Mouse (Mus musculus) intestine, postnatal 0 days (tissue): ENCODE measurements around the gene Eipr1. TPM values are rescaled to one million over a fixed set of nuclear protein-coding genes. Genes with fewer than 3 reads are reported as not detected.

ENCODE experiments used
- ATAC-seq: fragments of 200-750 bp; cut with Nextera tagmentation; 2 replicates; pipeline ENCODE4 v1.8.0; 2017; ENCODE audit warnings: mild to moderate bottlenecking, moderate TSS enrichment, moderate library complexity
- H3K27ac ChIP-seq: fragments of 300-500 bp; sonication (generic); 2 replicates; pipeline ENCODE4 v1.5.1; 2014; ENCODE audit warnings: mild to moderate bottlenecking, low read depth, low read length, moderate library complexity
- H3K27me3 ChIP-seq: fragments of 300-500 bp; sonication (generic); replicated peaks from 2 replicates; pipeline ENCODE4 v1.6.1; 2014; ENCODE audit warnings: low read length, mixed read lengths; ENCODE audit not compliant: control insufficient read depth, insufficient read depth
- H3K36me3 ChIP-seq: fragments of 300-500 bp; sonication (generic); 2 replicates; pipeline ENCODE4 v1.6.1; 2014; ENCODE audit warnings: mild to moderate bottlenecking, moderate library complexity; ENCODE audit not compliant: control insufficient read depth, insufficient read depth
- H3K4me1 ChIP-seq: fragments of 300-500 bp; sonication (generic); replicated peaks from 2 replicates; pipeline ENCODE4 v1.6.1; 2014; ENCODE audit warnings: antibody characterized with exemption, low read length, mixed read lengths; ENCODE audit not compliant: control insufficient read depth, insufficient read depth
- H3K4me2 ChIP-seq: fragments of 300-500 bp; sonication (generic); replicated peaks from 2 replicates; pipeline ENCODE4 v1.6.1; 2014; ENCODE audit warnings: low read depth, mild to moderate bottlenecking, moderate library complexity
- H3K4me3 ChIP-seq: fragments of 300-500 bp; sonication (generic); 2 replicates; pipeline ENCODE4 v1.5.1; 2014; ENCODE audit warnings: low read depth, low read length
- H3K9ac ChIP-seq: fragments of 300-500 bp; sonication (generic); 2 replicates; pipeline ENCODE4 v1.6.1; 2014; ENCODE audit warnings: mild to moderate bottlenecking, low read depth, low read length
- H3K9me3 ChIP-seq: fragments of 300-500 bp; sonication (generic); 2 replicates; pipeline ENCODE4 v1.6.1; 2016; ENCODE audit warnings: mixed run types; ENCODE audit not compliant: control insufficient read depth
- CTCF ChIP-seq: sonication (generic); IDR thresholded peaks from 2 replicates; pipeline ENCODE4 v1.5.1; 2016; ENCODE audit warnings: low read depth, mild to moderate bottlenecking, control low read depth, antibody characterized with exemption, moderate library complexity
- WGBS: fragments of 180-500 bp; shearing (Covaris S2); extraction: QIAGEN DNeasy Blood & Tissue Kit; methylation state at CpG from one replicate; pipeline ENCODE4 v1.1.7; 2014; 5-methylcytosine and 5-hydroxymethylcytosine counted together
- polyA plus RNA-seq: library from polyadenylated mRNA; unstranded; fragments of >200 nt; fragmentation: Nextera tagmentation; extraction: Ambion mirVana; gene quantifications from 2 replicates; pipeline ENCODE4 v1.2.1, GENCODE M21; 2015

Eipr1 gene
- polyA plus RNA-seq, 1 experiment from 2014 or later: 23.3 TPM

DNA sequence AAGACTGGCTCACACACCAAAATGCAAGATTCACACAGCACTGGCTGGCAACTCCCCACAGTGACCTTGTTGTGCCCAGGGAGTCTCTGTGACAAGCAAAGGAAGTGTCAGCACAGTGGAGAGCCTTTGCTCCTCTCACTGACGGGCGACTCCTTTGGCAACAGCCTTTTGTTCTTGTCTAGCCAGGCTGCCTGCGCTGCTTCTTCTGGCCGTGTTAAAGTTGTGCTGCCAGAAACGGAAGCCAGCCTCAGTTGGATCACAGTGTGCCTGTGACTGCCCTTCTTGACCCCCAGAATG is 108.6 kb downstream of the Eipr1 start:
- no peak for ATAC-seq
- H3K27ac ChIP-seq: no peak overlapping the region
- no peak for TF ChIP-seq CTCF
- no peak overlapping the region for H3K9ac ChIP-seq
- no peaks in the 10 kb centered on the region for H3K9me3 ChIP-seq
- peaks cover 2% of the 10 kb centered on the region; the same call in 1 of the 2 replicates for H3K36me3 ChIP-seq
- H3K27me3 ChIP-seq: no peaks in the 10 kb centered on the region
- no peak overlapping the region for H3K4me3 ChIP-seq
- H3K4me2 ChIP-seq: no peak overlapping the region
- no peaks in the 10 kb centered on the region for H3K4me1 ChIP-seq
- 82% methylated on average over 5 of the region's 5 CpGs for WGBS

DNA sequence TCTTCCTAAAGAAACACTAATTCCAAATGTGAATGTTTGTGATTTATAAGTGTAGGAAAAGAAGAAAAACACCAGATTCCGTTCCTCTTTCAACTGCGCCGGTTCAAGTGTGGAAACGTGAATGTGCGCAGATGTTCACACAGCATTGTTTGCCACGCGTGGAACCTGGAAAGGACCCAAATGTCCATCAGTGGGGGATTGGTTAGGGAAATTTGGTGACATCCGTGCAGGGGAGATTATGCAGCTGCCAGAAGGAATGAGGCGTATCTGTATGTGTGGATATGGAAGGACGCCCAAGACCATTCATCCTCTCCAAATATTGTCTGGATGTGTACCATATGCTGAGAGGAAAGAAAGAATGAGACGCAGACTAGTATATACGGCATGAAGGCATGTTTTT is 111.7 kb downstream of the Eipr1 start:
- Histone ChIP-seq H3K27me3 (no peaks in the 10 kb centered on the region), H3K4me1 (no peaks in the 10 kb centered on the region), H3K27ac (no peak overlapping the region), H3K4me2 (no peak overlapping the region), H3K9me3 (no peaks in the 10 kb centered on the region), H3K36me3 (peaks cover 24% of the 10 kb centered on the region; the same call in 1 of the 2 replicates), H3K9ac (no peak overlapping the region), H3K4me3 (no peak overlapping the region)
- ATAC-seq: no peak
- 71% methylated on average over 12 of the region's 12 CpGs for WGBS
- TF ChIP-seq CTCF: no peak

DNA sequence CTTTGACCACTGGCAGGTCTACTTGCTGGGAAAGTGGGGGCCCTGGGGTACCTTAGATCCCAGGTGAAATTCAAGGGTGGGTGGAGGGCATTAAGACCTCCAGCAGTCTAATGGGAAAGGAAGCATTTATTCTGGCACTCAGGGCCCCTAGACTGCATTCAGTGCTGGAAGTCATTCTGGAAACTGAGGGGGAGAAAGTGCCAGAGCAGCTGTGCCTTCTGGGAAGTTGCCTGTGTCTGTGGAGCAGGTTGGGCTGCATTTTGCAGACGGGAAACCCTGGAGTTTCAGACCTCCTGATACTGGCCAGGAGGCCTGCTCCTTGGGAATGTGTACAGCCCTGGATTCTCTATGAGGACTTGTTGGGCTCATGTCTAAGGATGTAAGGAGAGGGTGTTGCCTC is 114.5 kb downstream of the Eipr1 start:
- no peaks in the 10 kb centered on the region for H3K9me3 ChIP-seq
- H3K4me2 ChIP-seq: no peak overlapping the region
- no peaks in the 10 kb centered on the region for H3K27me3 ChIP-seq
- no peak for ATAC-seq
- no peak overlapping the region for H3K4me3 ChIP-seq
- no peaks in the 10 kb centered on the region for H3K4me1 ChIP-seq
- no peak for TF ChIP-seq CTCF
- H3K36me3 ChIP-seq: peaks cover 30% of the 10 kb centered on the region; the same call in 1 of the 2 replicates
- no peak overlapping the region for H3K27ac ChIP-seq
- WGBS: 65% methylated on average over 1 of the region's 1 CpGs
- H3K9ac ChIP-seq: no peak overlapping the region

DNA sequence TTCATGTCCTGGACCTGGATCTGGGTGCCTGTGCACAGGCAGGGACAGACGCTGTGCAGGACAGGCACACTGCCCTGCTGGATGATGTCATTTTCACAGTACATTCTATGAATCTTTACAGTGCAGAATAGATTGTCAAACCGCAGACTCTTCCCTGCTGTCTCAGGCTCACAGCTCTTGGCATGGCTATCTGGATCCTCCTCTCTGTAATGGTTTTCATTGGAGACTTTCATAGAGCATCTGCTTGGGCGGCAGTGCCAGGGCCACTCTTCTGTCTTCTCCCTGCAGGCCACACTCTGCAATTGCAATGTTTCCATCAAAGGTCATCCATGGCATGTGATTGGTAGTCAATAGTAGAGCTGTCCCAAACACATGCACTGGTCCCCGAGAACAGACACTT is 117.2 kb downstream of the Eipr1 start:
- Histone ChIP-seq H3K4me1 (no peaks in the 10 kb centered on the region), H3K9me3 (no peaks in the 10 kb centered on the region), H3K4me2 (no peak overlapping the region), H3K27me3 (no peaks in the 10 kb centered on the region), H3K4me3 (no peak overlapping the region), H3K27ac (no peak overlapping the region), H3K36me3 (peaks cover 30% of the 10 kb centered on the region; the same call in 1 of the 2 replicates), H3K9ac (no peak overlapping the region)
- no peak for ATAC-seq
- WGBS: 89% methylated on average over 4 of the region's 4 CpGs
- TF ChIP-seq CTCF: no peak

DNA sequence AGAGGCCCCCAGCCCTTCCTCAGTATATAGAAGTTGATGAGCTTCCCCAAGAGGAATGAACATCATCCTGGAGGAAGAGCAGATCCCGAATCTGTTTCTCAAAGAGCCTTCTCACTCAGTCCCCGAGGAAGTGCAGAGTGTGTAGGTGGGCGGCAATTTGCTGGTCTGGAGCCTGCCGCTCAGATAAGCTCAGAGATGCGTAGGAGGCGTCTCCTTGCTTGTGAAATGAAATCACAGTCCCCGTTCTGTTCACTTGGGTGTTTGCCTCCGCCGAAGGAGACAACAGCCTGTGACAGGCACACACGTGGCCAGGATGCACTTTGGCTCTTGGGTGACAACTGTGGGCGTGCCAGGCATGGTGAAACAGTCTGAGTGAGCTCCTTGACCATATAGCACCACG is 120.7 kb downstream of the Eipr1 start:
- no peak for TF ChIP-seq CTCF
- WGBS: 72% methylated on average over 12 of the region's 12 CpGs

DNA sequence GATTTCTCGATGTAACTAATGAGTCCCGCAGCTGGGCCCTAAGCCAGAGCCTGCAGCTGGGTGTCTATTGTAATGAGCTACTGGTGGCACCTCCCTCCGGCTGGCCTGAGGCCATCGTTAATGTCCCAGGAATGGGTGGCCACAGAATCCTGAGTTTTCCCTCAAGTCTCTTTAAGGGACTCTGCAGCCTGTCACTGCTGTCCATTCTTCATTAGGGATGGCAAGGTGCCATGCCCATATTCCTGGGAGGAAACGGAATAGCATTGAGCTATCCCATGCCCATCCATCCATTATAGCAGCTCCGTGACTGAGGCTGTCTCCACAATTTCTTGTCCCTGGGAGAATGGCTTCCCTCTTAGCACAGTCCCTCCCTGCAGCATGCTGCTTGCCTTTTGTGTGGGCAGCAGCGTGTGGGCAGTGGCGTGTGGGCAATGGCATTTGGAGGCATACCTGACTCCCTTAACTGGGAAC is 123.2 kb downstream of the Eipr1 start:
- 0 out of 2 replicates have a peak, but pooled peaks cover 6% of the 10 kb centered on the region for H3K36me3 ChIP-seq
- TF ChIP-seq CTCF: no peak
- H3K4me3 ChIP-seq: no peak overlapping the region
- H3K4me2 ChIP-seq: no peak overlapping the region
- H3K9me3 ChIP-seq: no peaks in the 10 kb centered on the region
- H3K4me1 ChIP-seq: no peaks in the 10 kb centered on the region
- no peak overlapping the region for H3K9ac ChIP-seq
- no peak for ATAC-seq
- 77% methylated on average over 8 of the region's 8 CpGs for WGBS
- H3K27me3 ChIP-seq: no peaks in the 10 kb centered on the region
- no peak overlapping the region for H3K27ac ChIP-seq

More for the DNA sequence above, 120.7 kb downstream of the Eipr1 start:
- Histone ChIP-seq H3K27ac (no peak overlapping the region), H3K4me2 (no peak overlapping the region), H3K4me1 (no peaks in the 10 kb centered on the region), H3K9ac (no peak overlapping the region), H3K9me3 (no peaks in the 10 kb centered on the region), H3K27me3 (no peaks in the 10 kb centered on the region), H3K4me3 (no peak overlapping the region), H3K36me3 (peaks cover 16% of the 10 kb centered on the region; the same call in 1 of the 2 replicates)
- no peak for ATAC-seq

DNA sequence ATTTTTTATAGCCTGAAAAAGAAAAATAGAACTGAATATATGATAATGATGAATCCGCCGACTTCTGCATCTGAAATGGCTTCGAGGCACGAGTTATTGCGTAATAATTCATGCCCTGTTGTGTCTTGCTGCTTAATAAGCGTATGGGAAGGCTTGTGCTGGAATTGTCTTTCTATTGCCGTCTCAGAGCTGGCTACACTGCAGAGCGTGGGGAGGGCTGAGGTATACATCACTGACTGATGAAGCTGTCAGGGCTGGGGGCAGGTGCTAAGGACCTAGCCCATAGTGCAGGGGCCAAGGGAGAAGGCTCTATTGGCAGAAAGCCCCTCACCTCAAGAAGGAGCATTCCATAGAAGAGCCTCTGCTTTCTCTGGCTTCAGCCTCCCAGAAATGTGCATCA is 123.9 kb downstream of the Eipr1 start:
- Histone ChIP-seq H3K4me1 (no peaks in the 10 kb centered on the region), H3K4me3 (no peak overlapping the region), H3K9ac (no peak overlapping the region), H3K27ac (no peak overlapping the region), H3K27me3 (no peaks in the 10 kb centered on the region), H3K36me3 (no peaks in the 10 kb centered on the region), H3K4me2 (no peak overlapping the region), H3K9me3 (no peaks in the 10 kb centered on the region)
- no peak for TF ChIP-seq CTCF
- WGBS: 72% methylated on average over 8 of the region's 8 CpGs
- ATAC-seq: no peak
